Comparison of ENCODE assay signal across 27 mouse cellular contexts in the genomic region with DNA sequence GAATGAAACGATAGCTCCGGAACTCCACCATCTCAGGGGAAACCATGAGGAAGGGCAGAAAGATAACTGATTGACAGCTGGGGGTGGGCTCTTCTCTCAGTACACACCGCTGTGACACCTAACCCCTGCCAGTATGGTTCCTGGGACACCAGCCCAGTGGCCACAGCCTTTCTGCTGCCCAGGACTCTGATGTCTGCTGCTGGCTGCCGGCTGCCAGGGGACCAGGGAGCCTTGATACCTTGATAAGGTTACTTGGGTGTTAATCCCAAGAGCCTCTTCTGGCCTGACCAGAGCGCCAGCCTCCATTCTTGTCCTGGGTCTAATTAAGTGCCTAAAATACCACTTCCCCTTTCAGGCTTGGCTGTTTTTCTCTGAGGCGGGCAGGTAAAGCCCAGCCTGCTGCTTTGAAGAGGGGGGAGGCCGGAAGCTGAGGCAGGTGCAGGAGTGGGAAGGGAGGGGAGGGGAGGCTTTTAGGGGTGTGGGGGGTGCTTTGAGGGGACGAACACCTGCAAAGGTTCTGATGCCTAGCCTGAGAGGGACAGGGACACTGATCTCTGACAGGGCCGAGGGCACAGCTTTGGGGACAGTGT. TPM values are rescaled to one million over a fixed set of nuclear protein-coding genes. Genes with fewer than 3 reads are reported as not detected.
A peak's percentile ranks its signal among the peaks of the same experiment; 100 is the strongest.
DNase-seq lines count a peak whose midpoint lies in the region; ATAC-seq and TF ChIP-seq lines count a peak whose summit lies in the region.
"Had no signal": no experiment of that assay in that cellular context is flagged by ENCODE, and none has a peak within 500 bp of the region (broad histone marks: within the 10 kb centered on the region; RNA-seq: fewer than 3 reads in every experiment).

No protein-coding gene starts in this region.

- H3K4me1 ChIP-seq in lung, adult 2 months (ENCODE audit: control insufficient read depth, insufficient read depth, low read length): no peaks in the 10 kb centered on the region

- peak; percentile 26 for DNase-seq in CD4-positive, CD25-positive, alpha-beta regulatory T cell, adult 2 months (ENCODE audit: low read depth, low spot score)
- DNase-seq in spleen, postnatal 36 days (ENCODE audit: low spot score in 2 of 2): peak; percentile 59 to 61
- DNase-seq in spleen, postnatal 14 days (ENCODE audit: low spot score in 2 of 2): no peak
- DNase-seq in splenic B cell, adult 2 months (ENCODE audit: low read depth, low spot score): peak; percentile 55
- peak; percentile 66 for DNase-seq in thymus, postnatal 4 days
- no peak for DNase-seq in left cerebral cortex, postnatal 14 days (ENCODE audit: low spot score in 2 of 2)
- DNase-seq in lung, adult 2 months: no peak
- DNase-seq: adrenal gland, postnatal 25 days; cerebellum, adult 18-20 months; cerebellum, postnatal 36 days; forebrain, postnatal 0 days; heart, postnatal 36 days; kidney, adult 2 months; kidney, postnatal 4 days; liver, postnatal 0 days; lung, postnatal 36 days; right cerebral cortex, adult 18-20 months had no signal

- intact Hi-C loops in left cerebral cortex, postnatal 14 days (cut with DNase I): no loop called here

- H3K27me3 ChIP-seq in splenic B cell, adult 2 months (ENCODE audit: control insufficient read depth, insufficient read depth, low read length, poor library complexity, severe bottlenecking): no peaks in the 10 kb centered on the region
- H3K27me3 ChIP-seq: Patski had no signal

- no peaks in the 10 kb centered on the region for H3K36me3 ChIP-seq in splenic B cell, adult 2 months (ENCODE audit: control insufficient read depth, insufficient read depth, low read length, poor library complexity, severe bottlenecking)
- H3K36me3 ChIP-seq: embryonic facial prominence, embryonic 10.5 days; heart, embryonic 13.5 days; limb, embryonic 15.5 days; midbrain, embryonic 12.5 days had no signal

- no peak for TF ChIP-seq CTCF in lung, adult 2 months (IDR thresholded peaks at IDR 0.05; ENCODE audit: insufficient read depth, low read length)

- H3K4me3 ChIP-seq in lung, adult 2 months (replicated peaks; ENCODE audit: extremely low read depth, low read depth, low read length): no peak overlapping the region
- H3K4me3 ChIP-seq: embryonic facial prominence, embryonic 10.5 days; erythroblast, embryonic 14.5 days; heart, embryonic 13.5 days; limb, embryonic 15.5 days; midbrain, embryonic 12.5 days had no signal

- TF ChIP-seq POLR2A in lung, adult 2 months (IDR thresholded peaks at IDR 0.05; ENCODE audit: borderline replicate concordance, extremely low read depth, low read depth, low read length): no peak

- 18% methylated on average over 9 of the region's 9 CpGs for whole genome bisulfite sequencing in lung, adult 2 months

- no peak for ATAC-seq in CD4-positive, CD25-positive, alpha-beta regulatory T cell, adult 4 months
- ATAC-seq: forebrain, postnatal 0 days; liver, postnatal 0 days; Patski had no signal

RNA-seq across cellular contexts. Expression of a gene that starts 19.9 kb away (rescaled TPM):
- not detected for polyA plus RNA-seq in CD4-positive, CD25-positive, alpha-beta regulatory T cell, adult 4 months (2017; shearing (Covaris generic))
- total RNA-seq in left cerebral cortex, postnatal 14 days (2021): not detected
- polyA plus RNA-seq in lung, adult 2 months (2012; rRNA removed): 0.06 and 0.18 TPM in 2 replicates
- total RNA-seq: adrenal gland, postnatal 25 days; heart, postnatal 36 days; left cerebral cortex, postnatal 25 days had no signal
- polyA plus RNA-seq: erythroblast, embryonic 14.5 days; forebrain, postnatal 0 days; heart, embryonic 13.5 days; liver, postnatal 0 days; Patski; stomach, embryonic 14.5 days; urinary bladder, adult 2 months had no signal

Comparison
In these comparisons a context has a peak if more than half of its experiments do, and no peak if none do; other contexts are left out.
1. DNase-seq: peak in CD4-positive, CD25-positive, alpha-beta regulatory T cell, adult 2 months (single experiment), spleen, postnatal 36 days (2 of 2), splenic B cell, adult 2 months (single experiment) and thymus, postnatal 4 days (single experiment); none in spleen, postnatal 14 days (0 of 2), left cerebral cortex, postnatal 14 days (0 of 2) and lung, adult 2 months (single experiment).